Mouse (Mus musculus) lung, embryonic 15.5 days (tissue): ENCODE measurements at regions not wholly inside any gene's neighbourhood (a gene's known extent, or its start where the extent isn't known, plus 50 kb on each side); places are given as distances from the start of the nearest gene placed in this dataset.

Experiments used
- ATAC-seq: fragments of 200-750 bp; cut with Nextera tagmentation; 2 replicates; pipeline ENCODE4 v1.8.0; 2017; ENCODE audit warnings: moderate number of reproducible peaks, borderline replicate concordance; ENCODE audit not compliant: low FRiP score, low TSS enrichment; ENCODE audit errors: extremely low read depth
- H3K27ac ChIP-seq: fragments of 300-500 bp; sonication (generic); 2 replicates; pipeline ENCODE4 v1.5.1; 2015; ENCODE audit warnings: moderate library complexity, mild to moderate bottlenecking, inconsistent platforms
- H3K27me3 ChIP-seq: fragments of 300-500 bp; sonication (generic); 2 replicates; pipeline ENCODE4 v1.6.1; 2015; ENCODE audit warnings: inconsistent platforms
- H3K36me3 ChIP-seq: fragments of 300-500 bp; sonication (generic); 2 replicates; pipeline ENCODE4 v1.6.1; 2015; ENCODE audit warnings: inconsistent platforms
- H3K4me1 ChIP-seq: fragments of 300-500 bp; sonication (generic); 2 replicates; pipeline ENCODE4 v1.6.1; 2015; ENCODE audit warnings: inconsistent platforms
- H3K4me2 ChIP-seq: fragments of 300-500 bp; sonication (generic); 2 replicates; pipeline ENCODE4 v1.6.1; 2015; ENCODE audit warnings: inconsistent platforms, mild to moderate bottlenecking, moderate library complexity
- H3K4me3 ChIP-seq: fragments of 300-500 bp; sonication (generic); 2 replicates; pipeline ENCODE4 v1.5.1; 2015; ENCODE audit warnings: mild to moderate bottlenecking, inconsistent platforms
- H3K9ac ChIP-seq: fragments of 300-500 bp; sonication (generic); 2 replicates; pipeline ENCODE4 v1.6.1; 2015; ENCODE audit warnings: inconsistent platforms
- H3K9me3 ChIP-seq: fragments of 300-500 bp; sonication (generic); 2 replicates; pipeline ENCODE4 v1.6.1; 2016; ENCODE audit warnings: inconsistent platforms
- WGBS: fragments of 180-500 bp; shearing (Covaris S2); methylation state at CpG from one replicate; pipeline ENCODE4 v1.1.7; 2015; 5-methylcytosine and 5-hydroxymethylcytosine counted together

DNA sequence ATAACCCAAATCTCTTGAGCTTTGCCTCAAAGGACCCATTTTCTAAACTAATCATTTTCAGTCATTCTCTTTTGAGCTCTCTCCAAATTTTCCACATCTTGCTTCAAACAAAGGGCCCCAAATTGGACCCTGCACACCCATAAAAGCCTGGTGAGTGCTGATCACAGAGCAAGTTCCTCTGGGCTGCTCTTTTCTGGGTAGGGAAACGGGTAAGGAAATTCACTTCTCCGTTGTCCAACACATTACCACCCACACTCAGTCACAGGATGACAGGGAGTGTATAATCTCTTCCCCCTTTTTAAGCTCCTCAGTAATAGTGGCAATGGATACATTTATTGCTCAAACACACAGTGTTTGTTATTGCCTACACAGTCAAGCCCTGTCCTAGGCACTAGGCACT, 580.3 kb downstream of the Rwdd3 start:
- Histone ChIP-seq H3K4me3 (no peak overlapping the region), H3K9ac (no peak overlapping the region)
- WGBS: 53% methylated on average over 2 of the region's 2 CpGs

DNA sequence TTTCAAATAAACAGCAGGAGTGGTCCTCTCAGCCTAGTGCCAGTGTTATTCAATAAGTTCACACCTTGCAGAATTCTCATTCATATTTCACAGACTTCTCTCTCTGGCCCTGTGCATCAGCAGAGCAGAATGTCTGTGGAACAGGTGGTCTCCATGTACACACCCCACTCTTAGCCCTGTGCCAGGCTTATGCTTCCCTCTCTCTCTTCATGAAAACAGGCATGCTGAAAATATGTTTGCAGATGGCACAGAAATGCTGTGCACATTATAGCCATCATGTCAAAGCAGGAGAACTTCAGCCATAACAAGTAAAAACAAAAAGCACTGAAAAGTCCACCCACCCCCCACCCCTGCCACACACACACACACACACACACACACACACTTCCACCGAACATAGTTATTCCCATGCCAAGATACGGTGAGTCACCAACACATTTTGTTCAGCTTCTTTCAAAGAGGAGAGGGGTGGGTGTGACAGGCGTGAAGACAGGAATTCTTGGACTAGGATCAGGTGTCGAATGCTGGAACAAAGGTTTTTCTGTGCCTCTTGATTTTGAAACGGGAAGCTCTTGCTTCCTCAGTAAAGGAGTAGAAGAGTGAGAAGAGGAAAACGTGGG, 600.6 kb downstream of the Rwdd3 start:
- WGBS: 35% methylated on average over 6 of the region's 6 CpGs
- ATAC-seq: no peak
- H3K4me3 ChIP-seq: no peak overlapping the region
- no peaks in the 10 kb centered on the region for H3K36me3 ChIP-seq
- H3K9ac ChIP-seq: no peak overlapping the region
- H3K4me1 ChIP-seq: no peaks in the 10 kb centered on the region
- H3K27me3 ChIP-seq: no peaks in the 10 kb centered on the region
- H3K27ac ChIP-seq: no peak overlapping the region
- no peaks in the 10 kb centered on the region for H3K9me3 ChIP-seq
- no peak overlapping the region for H3K4me2 ChIP-seq

More for the DNA sequence above, 580.3 kb downstream of the Rwdd3 start:
- Histone ChIP-seq H3K9me3 (no peaks in the 10 kb centered on the region), H3K4me2 (no peak overlapping the region), H3K27ac (no peak overlapping the region), H3K36me3 (no peaks in the 10 kb centered on the region), H3K27me3 (no peaks in the 10 kb centered on the region), H3K4me1 (no peaks in the 10 kb centered on the region)
- no peak for ATAC-seq

DNA sequence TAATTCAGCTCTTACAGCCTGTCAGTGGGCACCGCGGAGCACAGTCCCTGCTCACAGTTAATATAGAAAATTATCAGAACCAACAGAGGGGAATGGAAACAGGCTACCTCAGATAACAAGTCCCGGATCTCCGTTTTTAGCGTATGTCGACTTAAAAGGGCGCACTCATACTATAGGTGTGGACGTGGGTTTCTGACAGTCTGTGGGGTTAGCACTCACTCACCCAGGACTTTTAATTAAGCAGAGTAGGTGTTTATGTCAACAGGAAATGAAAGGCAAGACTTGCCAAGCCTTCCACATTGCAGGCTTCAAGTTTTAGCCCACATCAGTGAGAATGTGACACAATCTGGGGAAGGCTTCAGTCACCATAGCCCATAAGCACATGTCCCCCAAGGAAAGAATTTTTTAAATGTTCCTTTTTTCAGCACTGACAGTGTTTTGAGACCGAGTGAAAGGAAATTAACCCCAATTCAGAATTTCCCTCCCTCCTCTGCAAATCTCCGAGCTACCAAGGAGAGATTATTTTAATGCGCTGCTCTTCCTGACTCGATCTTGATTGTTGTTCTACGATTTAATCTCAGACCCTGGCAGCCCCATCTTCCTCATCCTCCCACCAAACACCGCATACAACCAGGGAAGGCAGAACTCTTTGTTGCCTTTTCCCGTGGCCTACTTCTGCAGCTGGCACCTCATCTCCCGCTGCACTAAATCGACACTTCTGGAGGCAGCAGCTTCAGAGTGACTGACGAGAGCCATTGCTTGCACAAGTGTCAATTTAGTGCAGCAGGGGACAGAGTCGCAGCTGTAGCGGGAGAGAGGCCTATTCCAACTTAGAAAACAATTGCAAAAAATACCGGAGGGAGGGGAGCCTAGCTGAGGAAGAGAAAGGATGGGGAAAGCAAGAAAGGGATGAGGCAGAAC, 629.7 kb downstream of the Rwdd3 start:
- H3K4me3 ChIP-seq: no peak overlapping the region
- 37% methylated on average over 21 of the region's 21 CpGs for WGBS

DNA sequence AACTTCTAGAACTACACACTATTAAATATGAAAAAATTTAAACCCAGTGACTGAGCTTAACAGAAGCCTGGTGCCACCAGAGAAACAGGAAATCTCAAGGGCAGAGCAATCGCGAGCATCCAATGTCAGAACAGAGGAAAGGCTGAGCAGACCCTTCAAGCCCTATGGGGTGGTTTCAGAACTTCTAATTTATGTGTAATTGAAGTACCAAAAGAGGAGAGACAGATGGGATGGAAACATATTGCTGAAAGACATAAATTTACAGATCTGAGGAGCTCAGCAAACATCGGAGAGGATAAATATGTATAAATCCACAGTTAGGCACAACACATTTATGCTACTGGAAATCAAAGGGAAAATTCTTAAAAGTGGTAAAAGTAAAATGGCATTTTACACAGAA, 637.6 kb downstream of the Rwdd3 start:
- Histone ChIP-seq H3K4me1 (no peaks in the 10 kb centered on the region), H3K4me3 (no peak overlapping the region), H3K9ac (no peak overlapping the region), H3K27me3 (no peaks in the 10 kb centered on the region), H3K9me3 (no peaks in the 10 kb centered on the region), H3K36me3 (no peaks in the 10 kb centered on the region), H3K27ac (no peak overlapping the region), H3K4me2 (no peak overlapping the region)
- no peak for ATAC-seq
- 78% methylated on average over 3 of the region's 3 CpGs for WGBS

More for the DNA sequence above, 629.7 kb downstream of the Rwdd3 start:
- no peak overlapping the region for H3K9ac ChIP-seq
- H3K27me3 ChIP-seq: no peaks in the 10 kb centered on the region
- no peak for ATAC-seq
- peak overlapping the region; percentile 20; the same call in 1 of the 2 replicates for H3K4me2 ChIP-seq
- no peaks in the 10 kb centered on the region for H3K36me3 ChIP-seq
- H3K9me3 ChIP-seq: no peaks in the 10 kb centered on the region
- no peak overlapping the region for H3K27ac ChIP-seq
- no peaks in the 10 kb centered on the region for H3K4me1 ChIP-seq

DNA sequence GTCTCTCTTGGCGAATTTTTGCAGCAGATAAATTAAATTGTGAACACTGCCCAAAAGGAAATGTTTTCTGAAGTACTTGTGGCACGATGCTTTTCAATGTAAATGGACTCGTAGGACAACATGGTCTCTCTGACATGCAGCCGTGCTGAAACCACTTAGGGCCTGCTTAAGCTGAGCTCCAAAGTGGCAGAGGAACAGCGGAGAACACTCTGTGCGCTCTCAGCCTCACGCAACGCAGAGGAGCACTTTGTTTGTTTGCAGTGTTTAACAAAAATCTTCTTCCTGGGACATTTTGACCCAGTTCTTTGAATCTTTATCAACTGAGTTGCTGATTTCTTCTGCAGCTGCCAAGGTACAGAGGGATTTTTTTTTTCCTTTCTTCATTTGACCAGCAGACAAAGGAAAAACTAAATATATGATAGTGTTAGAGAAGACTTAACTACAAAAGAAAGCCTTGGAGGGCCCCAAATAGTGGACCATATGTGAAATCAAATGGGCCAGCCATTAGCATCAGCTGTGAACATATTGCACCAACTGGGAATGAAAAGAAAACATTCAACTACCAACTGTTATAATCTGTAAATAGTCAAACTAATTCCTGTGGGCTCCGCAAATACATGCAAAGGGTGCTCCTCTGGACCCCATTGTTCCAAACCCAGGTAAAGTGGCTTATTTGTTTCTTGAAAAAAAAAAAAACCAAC, 639.5 kb downstream of the Rwdd3 start:
- H3K4me3 ChIP-seq: no peak overlapping the region
- WGBS: 48% methylated on average over 9 of the region's 9 CpGs
- H3K9me3 ChIP-seq: no peaks in the 10 kb centered on the region
- no peak overlapping the region for H3K4me2 ChIP-seq
- no peak overlapping the region for H3K27ac ChIP-seq
- H3K4me1 ChIP-seq: no peaks in the 10 kb centered on the region
- H3K27me3 ChIP-seq: no peaks in the 10 kb centered on the region
- no peaks in the 10 kb centered on the region for H3K36me3 ChIP-seq
- ATAC-seq: no peak
- H3K9ac ChIP-seq: no peak overlapping the region

DNA sequence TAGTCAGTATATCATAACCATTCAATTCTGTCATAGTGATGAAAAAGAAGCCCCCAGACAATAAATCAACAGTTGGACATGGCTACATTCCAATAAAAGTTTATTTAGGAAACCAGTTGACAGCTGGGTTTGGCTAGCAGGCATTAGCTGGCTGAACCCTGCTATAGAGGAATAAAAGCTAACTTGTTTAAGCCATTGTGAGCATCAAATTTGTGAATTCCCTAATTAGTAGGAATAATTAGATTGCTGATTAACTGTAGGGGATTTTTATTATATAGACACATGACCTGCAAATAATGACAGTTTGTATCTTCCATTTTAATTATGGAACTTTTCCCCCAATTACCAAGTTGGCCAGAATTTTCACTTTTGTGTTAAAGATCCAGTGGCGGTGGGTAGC, 659.8 kb downstream of the Rwdd3 start:
- no peaks in the 10 kb centered on the region for H3K36me3 ChIP-seq
- H3K27me3 ChIP-seq: no peaks in the 10 kb centered on the region
- no peak overlapping the region for H3K27ac ChIP-seq
- H3K9ac ChIP-seq: no peak overlapping the region
- no peaks in the 10 kb centered on the region for H3K4me1 ChIP-seq
- WGBS: 87% methylated on average over 1 of the region's 1 CpGs
- no peak overlapping the region for H3K4me3 ChIP-seq
- no peak overlapping the region for H3K4me2 ChIP-seq
- no peaks in the 10 kb centered on the region for H3K9me3 ChIP-seq
- no peak for ATAC-seq

DNA sequence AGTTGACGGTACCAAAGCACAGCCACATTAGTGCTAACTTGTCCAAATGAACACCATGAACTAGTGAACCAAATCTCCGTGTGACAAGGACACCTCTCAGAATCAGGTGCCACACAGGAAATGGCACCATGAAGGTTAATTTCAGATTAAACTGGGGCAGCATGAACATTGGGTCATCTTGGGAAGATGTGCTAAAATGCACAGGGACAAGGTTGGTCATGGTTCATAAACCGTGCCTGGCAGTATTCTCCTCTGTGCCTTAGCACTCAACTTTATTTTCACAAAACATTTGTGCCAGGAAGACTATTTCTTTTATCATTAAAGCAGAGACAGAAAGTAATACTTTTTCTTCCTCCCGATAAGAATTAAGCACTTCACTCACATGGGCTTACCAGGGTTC, 672.6 kb downstream of the Rwdd3 start:
- no peak overlapping the region for H3K27ac ChIP-seq
- H3K9me3 ChIP-seq: no peaks in the 10 kb centered on the region
- ATAC-seq: no peak
- no peaks in the 10 kb centered on the region for H3K36me3 ChIP-seq
- no peak overlapping the region for H3K4me2 ChIP-seq
- H3K4me3 ChIP-seq: no peak overlapping the region
- WGBS: 71% methylated on average over 4 of the region's 4 CpGs
- H3K27me3 ChIP-seq: no peaks in the 10 kb centered on the region
- no peaks in the 10 kb centered on the region for H3K4me1 ChIP-seq
- H3K9ac ChIP-seq: no peak overlapping the region

DNA sequence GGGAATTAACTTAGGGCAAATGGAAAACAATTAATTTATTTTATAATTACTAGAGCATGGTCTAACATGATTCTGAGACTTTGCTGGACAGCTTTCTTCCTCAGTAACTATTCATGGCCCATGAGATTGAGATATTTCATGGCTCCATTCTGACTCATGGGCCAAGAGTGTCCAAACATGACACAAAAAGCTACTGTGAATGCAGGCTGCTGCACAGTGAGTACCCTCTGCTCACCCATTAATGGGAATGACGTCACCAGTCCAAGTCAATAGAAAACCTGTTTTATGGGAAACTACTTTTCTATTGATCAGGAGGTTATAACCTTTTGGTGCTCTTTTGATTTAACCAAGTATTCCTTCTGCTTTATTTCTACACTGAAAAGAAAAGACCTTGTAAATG, 693.6 kb downstream of the Rwdd3 start:
- ATAC-seq: no peak
- no peaks in the 10 kb centered on the region for H3K9me3 ChIP-seq
- peaks cover 8% of the 10 kb centered on the region; the same call in 1 of the 2 replicates for H3K4me1 ChIP-seq
- WGBS: 79% methylated on average over 1 of the region's 1 CpGs
- no peak overlapping the region for H3K4me2 ChIP-seq
- no peak overlapping the region for H3K27ac ChIP-seq
- H3K36me3 ChIP-seq: no peaks in the 10 kb centered on the region
- no peak overlapping the region for H3K9ac ChIP-seq
- no peak overlapping the region for H3K4me3 ChIP-seq
- H3K27me3 ChIP-seq: no peaks in the 10 kb centered on the region

DNA sequence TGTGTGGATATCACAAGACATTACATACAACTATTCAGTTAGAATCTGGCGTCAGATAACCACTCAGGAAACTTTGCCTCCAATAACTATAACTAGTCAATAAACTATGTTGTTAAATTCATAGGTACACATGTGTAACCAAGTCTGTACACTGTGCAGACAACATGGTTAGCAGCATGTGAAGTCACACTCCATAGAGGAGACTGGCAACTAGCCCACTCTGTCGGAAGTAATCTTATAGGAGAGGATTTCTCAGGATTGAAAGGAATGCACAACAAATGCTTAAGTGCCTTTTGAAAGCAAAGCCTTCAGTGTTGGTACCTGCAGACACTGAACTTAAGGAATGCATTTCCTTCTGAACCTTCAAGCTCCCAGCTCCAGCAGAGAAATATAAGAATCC, 693.0 kb upstream of the Ptbp2 start:
- Histone ChIP-seq H3K4me2 (no peak overlapping the region), H3K9me3 (no peaks in the 10 kb centered on the region), H3K9ac (no peak overlapping the region), H3K27me3 (no peaks in the 10 kb centered on the region), H3K4me3 (no peak overlapping the region), H3K4me1 (peaks cover 11% of the 10 kb centered on the region; the same call in 1 of the 2 replicates), H3K36me3 (no peaks in the 10 kb centered on the region), H3K27ac (no peak overlapping the region)
- 39% methylated on average over 2 of the region's 2 CpGs for WGBS
- no peak for ATAC-seq

DNA sequence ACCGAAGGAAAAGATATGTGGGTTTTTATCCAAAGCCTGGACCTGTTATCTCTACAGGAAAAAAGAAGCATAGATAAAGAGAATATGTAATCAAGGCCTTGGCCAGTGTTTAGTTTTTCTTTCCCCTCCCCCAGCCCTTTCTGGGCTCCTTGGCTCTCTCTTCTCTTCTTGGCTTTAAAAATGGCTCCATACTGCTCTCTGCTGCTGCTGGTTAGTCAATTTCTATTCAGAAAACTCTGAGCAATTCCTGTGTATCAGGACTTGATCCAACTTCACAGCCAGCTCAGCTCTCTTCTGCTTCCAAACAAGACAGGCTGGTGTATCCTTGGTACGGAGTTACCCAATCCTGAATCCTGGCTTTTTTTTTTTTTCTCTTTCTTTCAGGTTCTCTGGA, 689.4 kb upstream of the Ptbp2 start:
- H3K36me3 ChIP-seq: no peaks in the 10 kb centered on the region
- H3K4me3 ChIP-seq: no peak overlapping the region
- H3K27me3 ChIP-seq: no peaks in the 10 kb centered on the region
- WGBS: 16% methylated on average over 2 of the region's 2 CpGs
- H3K9me3 ChIP-seq: no peaks in the 10 kb centered on the region
- H3K4me2 ChIP-seq: no peak overlapping the region
- peak overlapping the region; percentile 35; the same call in 1 of the 2 replicates for H3K27ac ChIP-seq
- ATAC-seq: peak; percentile 88; the same call in 1 of the 2 replicates
- peaks cover 11% of the 10 kb centered on the region; the same call in 1 of the 2 replicates for H3K4me1 ChIP-seq
- H3K9ac ChIP-seq: no peak overlapping the region

DNA sequence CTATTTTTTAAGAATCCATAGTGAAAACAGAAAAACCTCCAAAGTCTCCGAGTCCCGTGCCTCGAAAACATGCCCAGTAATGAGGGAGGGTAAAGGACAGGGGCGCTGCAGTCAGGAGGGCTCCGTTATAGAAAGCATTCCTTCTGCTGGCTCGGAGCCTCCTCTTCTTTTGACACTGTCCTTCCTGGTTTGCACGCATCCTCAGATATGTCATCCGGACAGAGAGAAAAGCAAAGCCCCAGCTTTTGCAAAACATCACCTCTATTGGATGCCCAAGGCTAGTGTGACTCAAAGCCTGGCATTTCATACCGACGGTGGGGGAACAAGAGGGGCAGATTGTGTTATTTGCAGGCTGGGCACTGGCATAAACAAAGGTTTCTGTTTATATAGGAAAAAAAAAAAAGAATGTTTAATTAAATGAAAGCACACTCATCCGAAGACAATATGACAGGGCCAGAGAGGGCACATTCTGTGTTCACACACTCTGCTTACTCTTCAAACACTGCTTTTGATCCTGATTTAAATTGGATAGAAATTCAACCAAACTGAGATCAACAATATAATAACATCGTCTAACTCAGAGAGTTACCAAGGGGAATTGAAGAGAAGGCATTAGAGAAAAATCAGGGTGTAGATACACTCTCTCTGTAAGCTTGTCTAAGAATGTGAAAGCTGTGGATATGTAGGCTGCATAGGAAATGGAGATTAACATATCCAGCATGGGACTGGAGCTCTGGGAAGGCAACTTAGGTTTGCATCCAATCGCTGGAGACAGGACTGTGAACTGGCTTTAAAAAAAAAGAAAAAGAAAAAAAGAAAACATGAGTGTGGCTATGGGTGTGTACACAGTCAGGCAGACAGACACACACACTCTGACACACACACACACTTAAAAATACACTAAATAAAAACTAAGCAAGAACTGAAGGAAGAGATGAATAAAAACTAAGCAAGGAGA, 688.7 kb upstream of the Ptbp2 start:
- Histone ChIP-seq H3K27me3 (no peaks in the 10 kb centered on the region), H3K36me3 (no peaks in the 10 kb centered on the region), H3K27ac (peak overlapping the region; percentile 35), H3K9me3 (no peaks in the 10 kb centered on the region), H3K4me1 (peaks cover 11% of the 10 kb centered on the region; the same call in 1 of the 2 replicates), H3K4me2 (no peak overlapping the region), H3K9ac (no peak overlapping the region), H3K4me3 (no peak overlapping the region)
- peak; percentile 85; the same call in 1 of the 2 replicates for ATAC-seq
- WGBS: 30% methylated on average over 13 of the region's 13 CpGs
